Mouse (Mus musculus) cerebellum, postnatal 25 days (tissue): ENCODE results near the gene Tecr.
"Not testable (repeated sequence)": the region's sequence is repeated elsewhere in the genome, so short reads cannot be mapped to it uniquely, and the experiment has no call there.

Experiments used
- DNase-seq, 2 experiments: peaks; one replicate each; pipeline ENCODE4 v3.0.0; 2021; ENCODE audit warnings: mixed read lengths in 2 of 2

Gene Tecr

GRCm38 (mm10) chr8:83617111-83617510 is 9.3 kb upstream of the Tecr start:
- no peak for DNase-seq

- DNase-seq = no peak
Observed at GRCm38 (mm10) chr8:83616625-83617024, 8.9 kb upstream of the Tecr start.

GRCm38 (mm10) chr8:83613695-83614094 is 5.9 kb upstream of the Tecr start:
- no peak for DNase-seq

GRCm38 (mm10) chr8:83611921-83612320 is 4.2 kb upstream of the Tecr start:
- DNase-seq = no peak

GRCm38 (mm10) chr8:83609547-83610180 is 1.9 kb upstream of the Tecr start:
- no peak for DNase-seq

GRCm38 (mm10) chr8:83609086-83609485 is 1.3 kb upstream of the Tecr start:
- peak in 1 of 2 experiments; percentile 2 for DNase-seq

- DNase-seq = peak in 1 of 2 experiments; percentile 83
Observed at GRCm38 (mm10) chr8:83608398-83608829, 643 bp upstream of the Tecr start.

- no peak for DNase-seq
Observed at GRCm38 (mm10) chr8:83602650-83603029, 5.1 kb downstream of the Tecr start.

GRCm38 (mm10) chr8:83599814-83600213 is 8.0 kb downstream of the Tecr start:
- no peak for DNase-seq

- DNase-seq = no peak
Observed at GRCm38 (mm10) chr8:83598146-83598545, 9.6 kb downstream of the Tecr start.

- no peak for DNase-seq
Observed at GRCm38 (mm10) chr8:83596369-83596768, 11.4 kb downstream of the Tecr start.

- DNase-seq = not testable (repeated sequence)
Observed at GRCm38 (mm10) chr8:83595050-83595345, 12.8 kb downstream of the Tecr start.

GRCm38 (mm10) chr8:83594167-83595049 is 13.4 kb downstream of the Tecr start:
- peak; percentile 99 for DNase-seq

GRCm38 (mm10) chr8:83593325-83594166 is 14.2 kb downstream of the Tecr start:
- no peak for DNase-seq

- DNase-seq = peak in 1 of 2 experiments; percentile 6
Observed at GRCm38 (mm10) chr8:83592682-83593081, 15.1 kb downstream of the Tecr start.

GRCm38 (mm10) chr8:83590488-83591023 is 17.2 kb downstream of the Tecr start:
- peak in 1 of 2 experiments; percentile 40 for DNase-seq

GRCm38 (mm10) chr8:83588886-83589285 is 18.9 kb downstream of the Tecr start:
- no peak for DNase-seq

GRCm38 (mm10) chr8:83587644-83588043 is 20.1 kb downstream of the Tecr start:
- DNase-seq = peak in 1 of 2 experiments; percentile 5

GRCm38 (mm10) chr8:83585333-83585732 is 22.4 kb downstream of the Tecr start:
- DNase-seq = peak; percentile 73 to 85

GRCm38 (mm10) chr8:83584771-83585170 is 23.0 kb downstream of the Tecr start:
- peak; percentile 61 to 67 for DNase-seq

- DNase-seq = peak in 1 of 2 experiments; percentile 14
Observed at GRCm38 (mm10) chr8:83583236-83583635, 24.5 kb downstream of the Tecr start.

- DNase-seq = peak; percentile 49 to 60
Observed at GRCm38 (mm10) chr8:83582226-83582625, 25.5 kb downstream of the Tecr start.

- peak in 1 of 2 experiments; percentile 25 for DNase-seq
Observed at GRCm38 (mm10) chr8:83580826-83581225, 26.9 kb downstream of the Tecr start.
